Mouse (Mus musculus): ENCODE measurements around the gene Armh3. TPM values are rescaled to one million over a fixed set of nuclear protein-coding genes. Genes with fewer than 3 reads are reported as not detected.

Gene Armh3
- total and polyA plus RNA-seq, 2 experiments from 2014 or later = 16.5 to 17.5 TPM

GRCm38 (mm10) chr19:46038851-46039260 is 40.6 kb upstream of the Armh3 start:
- DNase-seq (ENCODE audit: low spot score) (no peak), ATAC-seq (no peak)
- peak overlapping the region; percentile 82 for H3K4me2 ChIP-seq (ENCODE audit: low read depth, low read length)
- peak overlapping the region; percentile 82 for H3K27ac ChIP-seq
- peaks cover 51% of the 10 kb centered on the region for H3K4me1 ChIP-seq (ENCODE audit: insufficient read depth, low read length)
- H3K9ac ChIP-seq (replicated peaks; ENCODE audit: low read length) = peak overlapping the region; percentile 67
- TF ChIP-seq CTCF (IDR thresholded peaks at IDR 0.05; ENCODE audit: low read depth) = no peak
- peak overlapping the region; percentile 58 for H3K4me3 ChIP-seq (ENCODE audit: low read length)
- H3K27me3 ChIP-seq (ENCODE audit: insufficient read depth, low read length) = no peaks in the 10 kb centered on the region
- H3K9me3 ChIP-seq (ENCODE audit: low read length) = no peaks in the 10 kb centered on the region
- 0% methylated on average over 15 of the region's 17 CpGs for WGBS
- peaks cover 23% of the 10 kb centered on the region for H3K36me3 ChIP-seq (ENCODE audit: insufficient read depth, low read length)

GRCm38 (mm10) chr19:46037925-46038850 is 39.9 kb upstream of the Armh3 start:
- Histone ChIP-seq H3K36me3 (ENCODE audit: insufficient read depth, low read length) (peaks cover 29% of the 10 kb centered on the region), H3K4me2 (ENCODE audit: low read depth, low read length) (peak overlapping the region; percentile 82), H3K27ac (peak overlapping the region; percentile 82), H3K4me1 (ENCODE audit: insufficient read depth, low read length) (peaks cover 45% of the 10 kb centered on the region), H3K9me3 (ENCODE audit: low read length) (no peaks in the 10 kb centered on the region), H3K4me3 (ENCODE audit: low read length) (peak overlapping the region; percentile 58), H3K27me3 (ENCODE audit: insufficient read depth, low read length) (no peaks in the 10 kb centered on the region), H3K9ac (replicated peaks; ENCODE audit: low read length) (peak overlapping the region; percentile 67)
- no peak for TF ChIP-seq CTCF (IDR thresholded peaks at IDR 0.05; ENCODE audit: low read depth)
- DNase-seq (ENCODE audit: low spot score) = no peak
- ATAC-seq = no peak
- 5% methylated on average over 13 of the region's 13 CpGs for WGBS

- peak overlapping the region; percentile 82 for H3K4me2 ChIP-seq (ENCODE audit: low read depth, low read length)
- no peak for TF ChIP-seq CTCF (IDR thresholded peaks at IDR 0.05; ENCODE audit: low read depth)
- peak overlapping the region; percentile 58 for H3K4me3 ChIP-seq (ENCODE audit: low read length)
- no peaks in the 10 kb centered on the region for H3K27me3 ChIP-seq (ENCODE audit: insufficient read depth, low read length)
- H3K36me3 ChIP-seq (ENCODE audit: insufficient read depth, low read length) = peaks cover 37% of the 10 kb centered on the region
- H3K9me3 ChIP-seq (ENCODE audit: low read length) = no peaks in the 10 kb centered on the region
- H3K9ac ChIP-seq (replicated peaks; ENCODE audit: low read length) = peak overlapping the region; percentile 44
- DNase-seq (ENCODE audit: low spot score) (no peak), ATAC-seq (no peak)
- H3K27ac ChIP-seq = peak overlapping the region; percentile 51
- peaks cover 37% of the 10 kb centered on the region for H3K4me1 ChIP-seq (ENCODE audit: insufficient read depth, low read length)
- WGBS = 6% methylated on average over 6 of the region's 6 CpGs
Measured at GRCm38 (mm10) chr19:46037243-46037924, 39.1 kb upstream of the Armh3 start.

GRCm38 (mm10) chr19:46036477-46037242 is 38.4 kb upstream of the Armh3 start:
- ATAC-seq (no peak), DNase-seq (ENCODE audit: low spot score) (peak; percentile 39)
- peak overlapping the region; percentile 82 for H3K4me2 ChIP-seq (ENCODE audit: low read depth, low read length)
- 61% methylated on average over 13 of the region's 13 CpGs for WGBS
- peaks cover 44% of the 10 kb centered on the region for H3K36me3 ChIP-seq (ENCODE audit: insufficient read depth, low read length)
- H3K27me3 ChIP-seq (ENCODE audit: insufficient read depth, low read length) = no peaks in the 10 kb centered on the region
- H3K9me3 ChIP-seq (ENCODE audit: low read length) = no peaks in the 10 kb centered on the region
- H3K4me1 ChIP-seq (ENCODE audit: insufficient read depth, low read length) = peaks cover 30% of the 10 kb centered on the region
- H3K9ac ChIP-seq (replicated peaks; ENCODE audit: low read length) = peak overlapping the region; percentile 28; the same call in 1 of the 2 replicates
- peak overlapping the region; percentile 51; the same call in 1 of the 2 replicates for H3K27ac ChIP-seq
- peak overlapping the region; percentile 58 for H3K4me3 ChIP-seq (ENCODE audit: low read length)
- TF ChIP-seq CTCF (IDR thresholded peaks at IDR 0.05; ENCODE audit: low read depth) = peak; percentile 50

- no peak overlapping the region for H3K4me2 ChIP-seq (ENCODE audit: low read depth, low read length)
- 81% methylated on average over 13 of the region's 13 CpGs for WGBS
- no peaks in the 10 kb centered on the region for H3K9me3 ChIP-seq (ENCODE audit: low read length)
- ATAC-seq (no peak), DNase-seq (ENCODE audit: low spot score) (no peak)
- H3K27ac ChIP-seq = no peak overlapping the region
- no peak for TF ChIP-seq CTCF (IDR thresholded peaks at IDR 0.05; ENCODE audit: low read depth)
- H3K4me1 ChIP-seq (ENCODE audit: insufficient read depth, low read length) = peaks cover 23% of the 10 kb centered on the region
- no peak overlapping the region for H3K9ac ChIP-seq (replicated peaks; ENCODE audit: low read length)
- no peak overlapping the region for H3K4me3 ChIP-seq (ENCODE audit: low read length)
- H3K36me3 ChIP-seq (ENCODE audit: insufficient read depth, low read length) = peaks cover 45% of the 10 kb centered on the region
- no peaks in the 10 kb centered on the region for H3K27me3 ChIP-seq (ENCODE audit: insufficient read depth, low read length)
Measured at GRCm38 (mm10) chr19:46035971-46036370, 37.7 kb upstream of the Armh3 start.

GRCm38 (mm10) chr19:46033911-46034310 is 35.6 kb upstream of the Armh3 start:
- Histone ChIP-seq H3K9me3 (ENCODE audit: low read length) (no peaks in the 10 kb centered on the region), H3K4me3 (ENCODE audit: low read length) (no peak overlapping the region), H3K4me1 (ENCODE audit: insufficient read depth, low read length) (peaks cover 14% of the 10 kb centered on the region), H3K27me3 (ENCODE audit: insufficient read depth, low read length) (no peaks in the 10 kb centered on the region), H3K9ac (replicated peaks; ENCODE audit: low read length) (no peak overlapping the region), H3K27ac (no peak overlapping the region), H3K4me2 (ENCODE audit: low read depth, low read length) (no peak overlapping the region), H3K36me3 (ENCODE audit: insufficient read depth, low read length) (peaks cover 45% of the 10 kb centered on the region)
- WGBS = 91% methylated on average over 11 of the region's 11 CpGs
- no peak for ATAC-seq
- DNase-seq (ENCODE audit: low spot score) = no peak
- TF ChIP-seq CTCF (IDR thresholded peaks at IDR 0.05; ENCODE audit: low read depth) = no peak

Data from hindbrain, postnatal 0 days (tissue).